Mouse (Mus musculus) embryonic facial prominence, embryonic 15.5 days (tissue): ENCODE results near the gene Ccdc50. TPM values are rescaled to one million over a fixed set of nuclear protein-coding genes. Genes with fewer than 3 reads are reported as not detected.

Source experiments
- ATAC-seq: fragments of 200-750 bp; cut with Nextera tagmentation; 2 replicates; pipeline ENCODE4 v1.8.0; 2017; ENCODE audit warnings: low read depth, moderate TSS enrichment; ENCODE audit not compliant: insufficient number of reproducible peaks, low FRiP score, low TSS enrichment
- H3K27ac ChIP-seq: fragments of 300-500 bp; sonication (generic); replicated peaks from 2 replicates; pipeline ENCODE4 v1.5.1; 2015; ENCODE audit warnings: mild to moderate bottlenecking, inconsistent platforms
- H3K27me3 ChIP-seq: fragments of 300-500 bp; sonication (generic); 2 replicates; pipeline ENCODE4 v1.6.1; 2015; ENCODE audit warnings: inconsistent platforms
- H3K36me3 ChIP-seq: fragments of 300-500 bp; sonication (generic); 2 replicates; pipeline ENCODE4 v1.6.1; 2015; ENCODE audit warnings: mild to moderate bottlenecking, inconsistent platforms
- H3K4me1 ChIP-seq: fragments of 300-500 bp; sonication (generic); 2 replicates; pipeline ENCODE4 v1.6.1; 2015; ENCODE audit warnings: inconsistent platforms
- H3K4me2 ChIP-seq: fragments of 300-500 bp; sonication (generic); replicated peaks from 2 replicates; pipeline ENCODE4 v1.6.1; 2015; ENCODE audit warnings: mild to moderate bottlenecking, inconsistent platforms
- H3K4me3 ChIP-seq: fragments of 300-500 bp; sonication (generic); replicated peaks from 2 replicates; pipeline ENCODE4 v1.5.1; 2015; ENCODE audit warnings: mild to moderate bottlenecking, inconsistent platforms
- H3K9ac ChIP-seq: fragments of 300-500 bp; sonication (generic); 2 replicates; pipeline ENCODE4 v1.6.1; 2015; ENCODE audit warnings: inconsistent platforms
- H3K9me3 ChIP-seq: fragments of 300-500 bp; sonication (generic); replicated peaks from 2 replicates; pipeline ENCODE4 v1.6.1; 2016; ENCODE audit warnings: inconsistent platforms
- WGBS: fragments of 180-500 bp; shearing (Covaris S2); methylation state at CpG from one replicate; pipeline ENCODE4 v1.1.7; 2015; 5-methylcytosine and 5-hydroxymethylcytosine counted together
- polyA plus RNA-seq: library from polyadenylated mRNA; unstranded; fragments of >200 nt; fragmentation: Nextera tagmentation; extraction: Ambion mirVana; gene quantifications from 2 replicates; pipeline ENCODE4 v1.2.1, GENCODE M21; 2015

Ccdc50 gene
- polyA plus RNA-seq, 1 experiment from 2014 or later, result 33.4 TPM

GRCm38 (mm10) chr16:27382217-27382616, 6.5 kb upstream of the Ccdc50 start:
- 76% methylated on average over 4 of the region's 4 CpGs for WGBS
- no peak for ATAC-seq
- Histone ChIP-seq H3K4me2 (no peak overlapping the region), H3K9ac (no peak overlapping the region), H3K4me3 (no peak overlapping the region), H3K27me3 (no peaks in the 10 kb centered on the region), H3K9me3 (no peaks in the 10 kb centered on the region), H3K27ac (no peak overlapping the region), H3K4me1 (no peaks in the 10 kb centered on the region), H3K36me3 (no peaks in the 10 kb centered on the region)

- WGBS, result 43% methylated on average over 4 of the region's 4 CpGs
- ATAC-seq, result no peak
Measured at GRCm38 (mm10) chr16:27384893-27385603, 3.6 kb upstream of the Ccdc50 start.

GRCm38 (mm10) chr16:27385649-27386048, 3.0 kb upstream of the Ccdc50 start:
- H3K9ac ChIP-seq, result no peak overlapping the region
- H3K4me3 ChIP-seq, result no peak overlapping the region
- H3K27ac ChIP-seq, result no peak overlapping the region
- WGBS, result 65% methylated on average over 1 of the region's 1 CpGs
- no peak overlapping the region for H3K4me2 ChIP-seq
- H3K9me3 ChIP-seq, result no peaks in the 10 kb centered on the region
- no peaks in the 10 kb centered on the region for H3K36me3 ChIP-seq
- ATAC-seq, result no peak
- H3K27me3 ChIP-seq, result no peaks in the 10 kb centered on the region
- H3K4me1 ChIP-seq, result peaks cover 13% of the 10 kb centered on the region

More at GRCm38 (mm10) chr16:27384893-27385603, 3.6 kb upstream of the Ccdc50 start:
- Histone ChIP-seq H3K4me3 (no peak overlapping the region), H3K27me3 (no peaks in the 10 kb centered on the region), H3K9ac (no peak overlapping the region), H3K9me3 (no peaks in the 10 kb centered on the region), H3K36me3 (no peaks in the 10 kb centered on the region), H3K27ac (no peak overlapping the region), H3K4me2 (no peak overlapping the region), H3K4me1 (peaks cover 7% of the 10 kb centered on the region; the same call in 1 of the 2 replicates)

GRCm38 (mm10) chr16:27386850-27387407, 1.7 kb upstream of the Ccdc50 start:
- peaks cover 20% of the 10 kb centered on the region for H3K4me1 ChIP-seq
- ATAC-seq, result no peak
- no peak overlapping the region for H3K9ac ChIP-seq
- WGBS, result 60% methylated on average over 4 of the region's 4 CpGs
- no peaks in the 10 kb centered on the region for H3K36me3 ChIP-seq
- H3K9me3 ChIP-seq, result no peaks in the 10 kb centered on the region
- H3K27me3 ChIP-seq, result no peaks in the 10 kb centered on the region
- no peak overlapping the region for H3K4me3 ChIP-seq
- no peak overlapping the region for H3K4me2 ChIP-seq
- no peak overlapping the region for H3K27ac ChIP-seq

GRCm38 (mm10) chr16:27387634-27388611, 746 bp upstream of the Ccdc50 start:
- Histone ChIP-seq H3K9me3 (no peaks in the 10 kb centered on the region), H3K4me3 (peak overlapping the region; percentile 91), H3K27me3 (no peaks in the 10 kb centered on the region), H3K36me3 (no peaks in the 10 kb centered on the region), H3K4me2 (peak overlapping the region; percentile 66), H3K4me1 (peaks cover 20% of the 10 kb centered on the region), H3K9ac (no peak overlapping the region), H3K27ac (no peak overlapping the region)
- no peak for ATAC-seq
- WGBS, result 51% methylated on average over 12 of the region's 12 CpGs

GRCm38 (mm10) chr16:27389534-27390282, 1.0 kb downstream of the Ccdc50 start:
- peak; percentile 17; the same call in 1 of the 2 replicates for ATAC-seq
- 12% methylated on average over 7 of the region's 7 CpGs for WGBS
- H3K27ac ChIP-seq, result peak overlapping the region; percentile 97

GRCm38 (mm10) chr16:27390306-27390705, 1.6 kb downstream of the Ccdc50 start:
- Histone ChIP-seq H3K27ac (0 out of 2 replicates have a peak overlapping the region, but pooled peaks have one; percentile 97), H3K9ac (no peak overlapping the region), H3K4me3 (peak overlapping the region; percentile 91), H3K27me3 (no peaks in the 10 kb centered on the region), H3K9me3 (no peaks in the 10 kb centered on the region), H3K4me1 (peaks cover 20% of the 10 kb centered on the region), H3K4me2 (peak overlapping the region; percentile 66), H3K36me3 (no peaks in the 10 kb centered on the region)
- ATAC-seq, result no peak
- 78% methylated on average over 4 of the region's 4 CpGs for WGBS

More at GRCm38 (mm10) chr16:27389534-27390282, 1.0 kb downstream of the Ccdc50 start:
- H3K9me3 ChIP-seq, result no peaks in the 10 kb centered on the region
- peak overlapping the region; percentile 66 for H3K4me2 ChIP-seq
- H3K36me3 ChIP-seq, result no peaks in the 10 kb centered on the region
- H3K4me3 ChIP-seq, result peak overlapping the region; percentile 91
- H3K27me3 ChIP-seq, result no peaks in the 10 kb centered on the region
- peaks cover 20% of the 10 kb centered on the region for H3K4me1 ChIP-seq
- H3K9ac ChIP-seq, result peak overlapping the region; percentile 92

GRCm38 (mm10) chr16:27391845-27392244, 3.2 kb downstream of the Ccdc50 start:
- H3K4me3 ChIP-seq, result no peak overlapping the region
- no peak overlapping the region for H3K27ac ChIP-seq
- H3K9ac ChIP-seq, result no peak overlapping the region
- WGBS, result 73% methylated on average over 2 of the region's 2 CpGs
- no peaks in the 10 kb centered on the region for H3K36me3 ChIP-seq
- no peaks in the 10 kb centered on the region for H3K9me3 ChIP-seq
- no peaks in the 10 kb centered on the region for H3K27me3 ChIP-seq
- no peak overlapping the region for H3K4me2 ChIP-seq
- no peak for ATAC-seq
- H3K4me1 ChIP-seq, result peaks cover 20% of the 10 kb centered on the region

GRCm38 (mm10) chr16:27395251-27396037, 6.8 kb downstream of the Ccdc50 start:
- 83% methylated on average over 4 of the region's 4 CpGs for WGBS
- no peak overlapping the region for H3K27ac ChIP-seq
- H3K9me3 ChIP-seq, result no peaks in the 10 kb centered on the region
- H3K36me3 ChIP-seq, result no peaks in the 10 kb centered on the region
- H3K4me1 ChIP-seq, result peaks cover 9% of the 10 kb centered on the region
- H3K27me3 ChIP-seq, result no peaks in the 10 kb centered on the region
- no peak overlapping the region for H3K4me3 ChIP-seq
- no peak overlapping the region for H3K9ac ChIP-seq
- ATAC-seq, result no peak
- no peak overlapping the region for H3K4me2 ChIP-seq

GRCm38 (mm10) chr16:27396951-27397350, 8.3 kb downstream of the Ccdc50 start:
- Histone ChIP-seq H3K27me3 (no peaks in the 10 kb centered on the region), H3K27ac (no peak overlapping the region), H3K4me3 (no peak overlapping the region), H3K4me1 (no peaks in the 10 kb centered on the region), H3K36me3 (no peaks in the 10 kb centered on the region), H3K4me2 (no peak overlapping the region), H3K9me3 (no peaks in the 10 kb centered on the region), H3K9ac (no peak overlapping the region)
- ATAC-seq, result no peak
- 93% methylated on average over 1 of the region's 1 CpGs for WGBS
